Mouse (Mus musculus) ovary, postnatal 14 days (tissue): ENCODE measurements around the gene Pdzk1.

Source experiments
- DNase-seq: peaks from one replicate; pipeline ENCODE4 v3.0.0; 2022; ENCODE audit warnings: low spot score

Gene Pdzk1

GRCm38 (mm10) chr3:96836414-96836813 is 7.3 kb downstream of the Pdzk1 start:
- no peak for DNase-seq

GRCm38 (mm10) chr3:96838996-96839645 is 10.0 kb downstream of the Pdzk1 start:
- no peak for DNase-seq

- no peak for DNase-seq
These were observed 16.1 kb downstream of the Pdzk1 start for GRCm38 (mm10) chr3:96845191-96845590.

- DNase-seq: no peak
These were observed 16.7 kb downstream of the Pdzk1 start for GRCm38 (mm10) chr3:96845806-96846205.

GRCm38 (mm10) chr3:96846985-96847384 is 17.9 kb downstream of the Pdzk1 start:
- DNase-seq: no peak

- no peak for DNase-seq
These were observed 18.6 kb downstream of the Pdzk1 start for GRCm38 (mm10) chr3:96847661-96848060.

GRCm38 (mm10) chr3:96848470-96848869 is 19.4 kb downstream of the Pdzk1 start:
- DNase-seq: no peak

- no peak for DNase-seq
These were observed 20.2 kb downstream of the Pdzk1 start for GRCm38 (mm10) chr3:96849168-96849727.

- no peak for DNase-seq
These were observed 23.5 kb downstream of the Pdzk1 start for GRCm38 (mm10) chr3:96852561-96852960.

GRCm38 (mm10) chr3:96854376-96854775 is 25.3 kb downstream of the Pdzk1 start:
- DNase-seq: no peak

GRCm38 (mm10) chr3:96855833-96856232 is 26.7 kb downstream of the Pdzk1 start:
- no peak for DNase-seq

GRCm38 (mm10) chr3:96860498-96860897 is 31.4 kb downstream of the Pdzk1 start:
- DNase-seq: no peak

- no peak for DNase-seq
These were observed 38.8 kb downstream of the Pdzk1 start for GRCm38 (mm10) chr3:96867863-96868262.

GRCm38 (mm10) chr3:96868566-96868965 is 39.5 kb downstream of the Pdzk1 start:
- DNase-seq: no peak

- DNase-seq: no peak
These were observed 40.0 kb downstream of the Pdzk1 start for GRCm38 (mm10) chr3:96869091-96869490.

- DNase-seq: no peak
These were observed 41.2 kb downstream of the Pdzk1 start for GRCm38 (mm10) chr3:96870270-96870669.

GRCm38 (mm10) chr3:96871070-96871469 is 42.0 kb downstream of the Pdzk1 start:
- DNase-seq: no peak

- DNase-seq: no peak
These were observed 43.4 kb downstream of the Pdzk1 start for GRCm38 (mm10) chr3:96872501-96872900.

- no peak for DNase-seq
These were observed 45.9 kb downstream of the Pdzk1 start for GRCm38 (mm10) chr3:96874808-96875571.

GRCm38 (mm10) chr3:96879536-96879935 is 50.5 kb downstream of the Pdzk1 start:
- DNase-seq: no peak

- DNase-seq: no peak
These were observed 51.3 kb downstream of the Pdzk1 start for GRCm38 (mm10) chr3:96880385-96880784.

- DNase-seq: no peak
These were observed 52.5 kb downstream of the Pdzk1 start for GRCm38 (mm10) chr3:96881557-96881956.
